Mouse (Mus musculus): ENCODE results near the gene Cep295. TPM values are rescaled to one million over a fixed set of nuclear protein-coding genes. Genes with fewer than 3 reads are reported as not detected.
"Not testable (repeated sequence)": the region's sequence is repeated elsewhere in the genome, so short reads cannot be mapped to it uniquely, and the experiment has no call there.

The Cep295 gene
- polyA plus RNA-seq, 1 experiment from 2014 or later = 15.7 TPM

DNA sequence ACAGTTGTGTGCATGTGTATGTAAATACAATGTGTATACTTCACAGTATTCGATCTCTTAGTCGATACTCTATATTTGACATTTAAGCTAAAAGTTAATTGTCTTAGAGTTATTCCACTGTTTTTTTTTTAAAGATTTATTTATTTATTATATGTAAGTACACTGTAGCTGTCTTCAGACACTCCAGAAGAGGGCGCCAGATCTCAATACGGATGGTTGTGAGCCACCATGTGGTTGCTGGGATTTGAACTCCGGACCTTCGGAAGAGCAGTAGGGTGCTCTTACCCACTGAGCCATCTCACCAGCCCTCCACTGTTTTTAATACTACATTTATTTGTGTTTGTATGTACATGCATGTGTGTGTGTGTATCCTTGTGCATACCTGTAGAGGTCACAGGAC lies 55.6 kb downstream of the Cep295 start:
- H3K36me3 ChIP-seq (ENCODE audit: control insufficient read depth, insufficient read depth, low read length); H3K4me3 ChIP-seq (replicated peaks; ENCODE audit: low read depth, low read length); H3K27ac ChIP-seq (replicated peaks; ENCODE audit: low read depth, low read length); DNase-seq; H3K4me2 ChIP-seq (ENCODE audit: low read length); ATAC-seq (ENCODE audit: low FRiP score, low TSS enrichment); H3K9me3 ChIP-seq (ENCODE audit: control insufficient read depth, low read length); H3K9ac ChIP-seq (replicated peaks; ENCODE audit: low read length); H3K27me3 ChIP-seq (ENCODE audit: control insufficient read depth, insufficient read depth, low read length): not testable (repeated sequence)
- 85% methylated on average over 6 of the region's 6 CpGs for WGBS
- peaks cover 10% of the 10 kb centered on the region for H3K4me1 ChIP-seq (ENCODE audit: control insufficient read depth, insufficient read depth, low read length)

- ATAC-seq (ENCODE audit: low FRiP score, low TSS enrichment) = no peak
- Histone ChIP-seq H3K4me2 (ENCODE audit: low read length) (no peak overlapping the region), H3K9ac (replicated peaks; ENCODE audit: low read length) (no peak overlapping the region), H3K36me3 (ENCODE audit: control insufficient read depth, insufficient read depth, low read length) (0 out of 2 replicates have a peak, but pooled peaks cover 6% of the 10 kb centered on the region), H3K9me3 (ENCODE audit: control insufficient read depth, low read length) (no peaks in the 10 kb centered on the region), H3K27ac (replicated peaks; ENCODE audit: low read depth, low read length) (no peak overlapping the region), H3K4me3 (replicated peaks; ENCODE audit: low read depth, low read length) (no peak overlapping the region), H3K27me3 (ENCODE audit: control insufficient read depth, insufficient read depth, low read length) (no peaks in the 10 kb centered on the region), H3K4me1 (ENCODE audit: control insufficient read depth, insufficient read depth, low read length) (peaks cover 6% of the 10 kb centered on the region; the same call in 1 of the 2 replicates)
- no peak for DNase-seq
- 57% methylated on average over 6 of the region's 6 CpGs for WGBS
Observed at GRCm38 (mm10) chr9:15301399-15301798, 56.2 kb downstream of the Cep295 start.

GRCm38 (mm10) chr9:15300056-15300455 lies 57.5 kb downstream of the Cep295 start:
- H3K9ac ChIP-seq (replicated peaks; ENCODE audit: low read length) = no peak overlapping the region
- H3K4me3 ChIP-seq (replicated peaks; ENCODE audit: low read depth, low read length) = no peak overlapping the region
- DNase-seq (no peak), ATAC-seq (ENCODE audit: low FRiP score, low TSS enrichment) (no peak)
- H3K27ac ChIP-seq (replicated peaks; ENCODE audit: low read depth, low read length) = no peak overlapping the region
- no peaks in the 10 kb centered on the region for H3K27me3 ChIP-seq (ENCODE audit: control insufficient read depth, insufficient read depth, low read length)
- no peak overlapping the region for H3K4me2 ChIP-seq (ENCODE audit: low read length)
- peaks cover 10% of the 10 kb centered on the region; the same call in 1 of the 2 replicates for H3K36me3 ChIP-seq (ENCODE audit: control insufficient read depth, insufficient read depth, low read length)
- no peaks in the 10 kb centered on the region for H3K9me3 ChIP-seq (ENCODE audit: control insufficient read depth, low read length)
- WGBS = 91% methylated on average over 5 of the region's 5 CpGs
- no peaks in the 10 kb centered on the region; the same call in 1 of the 2 replicates for H3K4me1 ChIP-seq (ENCODE audit: control insufficient read depth, insufficient read depth, low read length)

DNA sequence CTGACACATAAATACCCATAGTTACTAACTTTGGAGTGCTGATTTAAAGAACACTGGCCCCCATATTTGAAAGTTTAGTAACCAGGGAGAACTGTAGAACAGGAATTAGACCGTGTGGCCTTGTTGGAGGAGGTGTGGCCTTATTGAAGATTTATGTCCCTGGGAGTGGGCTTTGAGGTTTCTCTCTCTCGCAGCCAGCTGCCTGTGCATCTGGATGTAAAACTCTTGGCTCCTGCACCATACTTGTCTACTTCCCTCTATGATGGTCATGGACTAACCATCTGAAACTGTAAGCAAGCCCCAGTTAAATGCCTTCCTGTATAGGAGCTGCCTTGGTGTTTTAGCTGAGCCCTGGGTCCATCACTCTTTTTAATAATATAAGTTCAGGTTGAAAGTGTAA lies 59.1 kb downstream of the Cep295 start:
- no peaks in the 10 kb centered on the region for H3K27me3 ChIP-seq (ENCODE audit: control insufficient read depth, insufficient read depth, low read length)
- no peak overlapping the region for H3K9ac ChIP-seq (replicated peaks; ENCODE audit: low read length)
- H3K4me3 ChIP-seq (replicated peaks; ENCODE audit: low read depth, low read length) = no peak overlapping the region
- H3K9me3 ChIP-seq (ENCODE audit: control insufficient read depth, low read length) = no peaks in the 10 kb centered on the region
- ATAC-seq (ENCODE audit: low FRiP score, low TSS enrichment) (no peak), DNase-seq (no peak)
- no peak overlapping the region for H3K4me2 ChIP-seq (ENCODE audit: low read length)
- 71% methylated on average over 2 of the region's 2 CpGs for WGBS
- H3K27ac ChIP-seq (replicated peaks; ENCODE audit: low read depth, low read length) = no peak overlapping the region
- peaks cover 10% of the 10 kb centered on the region; the same call in 1 of the 2 replicates for H3K36me3 ChIP-seq (ENCODE audit: control insufficient read depth, insufficient read depth, low read length)
- no peaks in the 10 kb centered on the region for H3K4me1 ChIP-seq (ENCODE audit: control insufficient read depth, insufficient read depth, low read length)

DNA sequence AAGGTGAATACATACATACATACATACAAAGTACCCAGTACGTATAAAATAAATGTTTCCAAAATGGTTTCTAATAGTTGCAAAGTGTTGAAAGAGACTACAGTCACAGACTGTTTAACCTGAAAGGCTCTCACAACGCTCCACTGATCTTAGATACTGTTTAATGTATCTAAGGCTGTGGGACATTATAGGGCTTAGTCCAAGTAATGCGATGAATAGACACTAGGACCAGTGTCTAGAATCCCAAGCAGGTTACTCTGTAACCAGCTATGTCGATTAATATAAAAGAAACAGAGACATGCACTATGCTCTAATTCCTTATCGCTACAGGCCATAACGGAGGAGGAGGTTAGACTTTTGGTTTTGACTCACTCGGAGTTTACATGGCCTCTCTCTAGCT lies 60.5 kb downstream of the Cep295 start:
- ATAC-seq (ENCODE audit: low FRiP score, low TSS enrichment) (no peak), DNase-seq (no peak)
- H3K27me3 ChIP-seq (ENCODE audit: control insufficient read depth, insufficient read depth, low read length) = no peaks in the 10 kb centered on the region
- WGBS = 88% methylated on average over 7 of the region's 7 CpGs
- H3K9me3 ChIP-seq (ENCODE audit: control insufficient read depth, low read length) = no peaks in the 10 kb centered on the region
- H3K9ac ChIP-seq (replicated peaks; ENCODE audit: low read length) = no peak overlapping the region
- H3K4me2 ChIP-seq (ENCODE audit: low read length) = no peak overlapping the region
- no peak overlapping the region for H3K27ac ChIP-seq (replicated peaks; ENCODE audit: low read depth, low read length)
- no peaks in the 10 kb centered on the region for H3K4me1 ChIP-seq (ENCODE audit: control insufficient read depth, insufficient read depth, low read length)
- peaks cover 14% of the 10 kb centered on the region; the same call in 1 of the 2 replicates for H3K36me3 ChIP-seq (ENCODE audit: control insufficient read depth, insufficient read depth, low read length)
- H3K4me3 ChIP-seq (replicated peaks; ENCODE audit: low read depth, low read length) = no peak overlapping the region

DNA sequence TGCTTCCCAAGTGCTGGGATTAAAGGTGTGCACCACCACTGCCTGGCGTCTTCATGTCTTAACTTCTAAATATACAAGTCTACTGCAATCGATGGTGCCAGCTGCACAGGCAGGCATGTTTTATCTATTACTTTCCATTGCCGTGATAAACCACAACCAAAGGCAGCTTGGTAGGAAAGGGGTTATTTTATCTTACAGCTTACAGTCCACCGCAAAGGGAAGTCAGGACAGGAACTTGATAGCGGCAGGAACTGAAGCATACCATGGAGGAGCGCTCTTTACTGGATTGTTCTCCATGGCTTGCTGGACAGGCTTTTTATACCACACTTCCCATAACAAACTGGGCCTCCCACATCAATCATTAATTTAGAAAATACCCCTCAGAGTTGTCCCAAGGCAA lies 68.3 kb downstream of the Cep295 start:
- Histone ChIP-seq H3K4me3 (replicated peaks; ENCODE audit: low read depth, low read length) (no peak overlapping the region), H3K4me1 (ENCODE audit: control insufficient read depth, insufficient read depth, low read length) (no peaks in the 10 kb centered on the region), H3K4me2 (ENCODE audit: low read length) (no peak overlapping the region), H3K27ac (replicated peaks; ENCODE audit: low read depth, low read length) (no peak overlapping the region), H3K9me3 (ENCODE audit: control insufficient read depth, low read length) (no peaks in the 10 kb centered on the region), H3K9ac (replicated peaks; ENCODE audit: low read length) (no peak overlapping the region), H3K36me3 (ENCODE audit: control insufficient read depth, insufficient read depth, low read length) (peaks cover 16% of the 10 kb centered on the region), H3K27me3 (ENCODE audit: control insufficient read depth, insufficient read depth, low read length) (no peaks in the 10 kb centered on the region)
- no peak for DNase-seq
- 92% methylated on average over 6 of the region's 6 CpGs for WGBS
- no peak for ATAC-seq (ENCODE audit: low FRiP score, low TSS enrichment)

GRCm38 (mm10) chr9:15288402-15288801 lies 69.2 kb downstream of the Cep295 start:
- no peaks in the 10 kb centered on the region for H3K27me3 ChIP-seq (ENCODE audit: control insufficient read depth, insufficient read depth, low read length)
- no peaks in the 10 kb centered on the region for H3K9me3 ChIP-seq (ENCODE audit: control insufficient read depth, low read length)
- ATAC-seq (ENCODE audit: low FRiP score, low TSS enrichment) (no peak), DNase-seq (no peak)
- H3K9ac ChIP-seq (replicated peaks; ENCODE audit: low read length) = no peak overlapping the region
- H3K4me1 ChIP-seq (ENCODE audit: control insufficient read depth, insufficient read depth, low read length) = no peaks in the 10 kb centered on the region
- H3K4me2 ChIP-seq (ENCODE audit: low read length) = no peak overlapping the region
- WGBS = 90% methylated on average over 3 of the region's 3 CpGs
- H3K4me3 ChIP-seq (replicated peaks; ENCODE audit: low read depth, low read length) = no peak overlapping the region
- no peak overlapping the region for H3K27ac ChIP-seq (replicated peaks; ENCODE audit: low read depth, low read length)
- H3K36me3 ChIP-seq (ENCODE audit: control insufficient read depth, insufficient read depth, low read length) = peaks cover 16% of the 10 kb centered on the region

DNA sequence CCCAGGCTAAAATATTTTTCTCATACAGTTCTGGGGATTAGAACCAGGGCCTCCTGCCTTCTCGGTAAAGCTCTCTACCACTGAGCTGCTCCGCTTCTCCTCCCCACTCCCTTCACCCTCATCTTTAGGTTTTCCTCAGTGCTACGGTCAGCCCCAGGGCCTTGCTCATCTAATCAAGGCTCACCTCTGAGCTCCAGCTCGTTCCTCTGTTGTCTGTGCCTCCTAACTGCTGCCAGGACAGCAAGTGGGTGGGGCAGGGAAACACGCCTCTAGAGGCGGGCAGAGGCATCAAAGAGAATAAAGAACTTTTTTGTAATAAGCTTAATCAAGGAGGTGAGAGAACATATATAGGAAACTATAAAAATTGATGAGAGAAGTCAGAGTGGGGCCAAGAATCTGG lies 69.7 kb downstream of the Cep295 start:
- no peaks in the 10 kb centered on the region for H3K27me3 ChIP-seq (ENCODE audit: control insufficient read depth, insufficient read depth, low read length)
- WGBS = 53% methylated on average over 6 of the region's 6 CpGs
- no peak overlapping the region for H3K27ac ChIP-seq (replicated peaks; ENCODE audit: low read depth, low read length)
- peaks cover 16% of the 10 kb centered on the region for H3K36me3 ChIP-seq (ENCODE audit: control insufficient read depth, insufficient read depth, low read length)
- no peaks in the 10 kb centered on the region for H3K9me3 ChIP-seq (ENCODE audit: control insufficient read depth, low read length)
- H3K4me1 ChIP-seq (ENCODE audit: control insufficient read depth, insufficient read depth, low read length) = no peaks in the 10 kb centered on the region
- ATAC-seq (ENCODE audit: low FRiP score, low TSS enrichment) = no peak
- H3K4me3 ChIP-seq (replicated peaks; ENCODE audit: low read depth, low read length) = no peak overlapping the region
- no peak overlapping the region for H3K4me2 ChIP-seq (ENCODE audit: low read length)
- DNase-seq = no peak
- no peak overlapping the region for H3K9ac ChIP-seq (replicated peaks; ENCODE audit: low read length)

- Histone ChIP-seq H3K9ac (replicated peaks; ENCODE audit: low read length) (no peak overlapping the region), H3K4me3 (replicated peaks; ENCODE audit: low read depth, low read length) (no peak overlapping the region), H3K27me3 (ENCODE audit: control insufficient read depth, insufficient read depth, low read length) (no peaks in the 10 kb centered on the region), H3K9me3 (ENCODE audit: control insufficient read depth, low read length) (no peaks in the 10 kb centered on the region), H3K36me3 (ENCODE audit: control insufficient read depth, insufficient read depth, low read length) (peaks cover 9% of the 10 kb centered on the region), H3K4me2 (ENCODE audit: low read length) (no peak overlapping the region), H3K27ac (replicated peaks; ENCODE audit: low read depth, low read length) (no peak overlapping the region), H3K4me1 (ENCODE audit: control insufficient read depth, insufficient read depth, low read length) (peaks cover 7% of the 10 kb centered on the region; the same call in 1 of the 2 replicates)
- WGBS = 65% methylated on average over 3 of the region's 3 CpGs
- ATAC-seq (ENCODE audit: low FRiP score, low TSS enrichment) = no peak
- no peak for DNase-seq
Observed at GRCm38 (mm10) chr9:15285443-15285842, 72.1 kb downstream of the Cep295 start.
